Mouse (Mus musculus) kidney, adult 18-20 months (tissue): Measurements from ENCODE around the gene Slc35d2.
A peak's percentile ranks its signal among the peaks of the same experiment; 100 is the strongest.
"Not testable (repeated sequence)": the region's sequence is repeated elsewhere in the genome, so short reads cannot be mapped to it uniquely, and the experiment has no call there.

Experiments used
- DNase-seq: peaks from one replicate; pipeline ENCODE4 v3.0.0; 2021

The Slc35d2 gene

GRCm38 (mm10) chr13:64108381-64108850 is 20.8 kb downstream of the Slc35d2 start:
- DNase-seq = no peak

- no peak for DNase-seq
Measured at GRCm38 (mm10) chr13:64107535-64107934, 21.6 kb downstream of the Slc35d2 start.

GRCm38 (mm10) chr13:64107105-64107504 is 22.1 kb downstream of the Slc35d2 start:
- no peak for DNase-seq

- DNase-seq = peak; percentile 20
Measured at GRCm38 (mm10) chr13:64105690-64106089, 23.5 kb downstream of the Slc35d2 start.

GRCm38 (mm10) chr13:64100186-64100585 is 29.0 kb downstream of the Slc35d2 start:
- DNase-seq = peak; percentile 42

- DNase-seq = peak; percentile 27
Measured at GRCm38 (mm10) chr13:64098992-64099391, 30.2 kb downstream of the Slc35d2 start.

- peak; percentile 82 for DNase-seq
Measured at GRCm38 (mm10) chr13:64093341-64093740, 35.8 kb downstream of the Slc35d2 start.

GRCm38 (mm10) chr13:64092752-64093151 is 36.4 kb downstream of the Slc35d2 start:
- no peak for DNase-seq

GRCm38 (mm10) chr13:64092141-64092540 is 37.0 kb downstream of the Slc35d2 start:
- DNase-seq = no peak

GRCm38 (mm10) chr13:64091006-64091405 is 38.2 kb downstream of the Slc35d2 start:
- DNase-seq = no peak

GRCm38 (mm10) chr13:64090278-64090677 is 38.9 kb downstream of the Slc35d2 start:
- DNase-seq = no peak

- DNase-seq = no peak
Measured at GRCm38 (mm10) chr13:64089130-64089529, 40.0 kb downstream of the Slc35d2 start, which contains the start of gene Hsd17b3. Hsd17b3 (minus strand) TSS chr13:64089230.

- DNase-seq = no peak
Measured at GRCm38 (mm10) chr13:64088057-64088456, 41.1 kb downstream of the Slc35d2 start.

GRCm38 (mm10) chr13:64086036-64086435 is 43.1 kb downstream of the Slc35d2 start:
- no peak for DNase-seq

GRCm38 (mm10) chr13:64083331-64083730 is 45.8 kb downstream of the Slc35d2 start:
- no peak for DNase-seq

- peak; percentile 27 for DNase-seq
Measured at GRCm38 (mm10) chr13:64081012-64081919, 47.9 kb downstream of the Slc35d2 start.

GRCm38 (mm10) chr13:64077591-64077990 is 51.6 kb downstream of the Slc35d2 start:
- no peak for DNase-seq

- no peak for DNase-seq
Measured at GRCm38 (mm10) chr13:64076074-64076473, 53.1 kb downstream of the Slc35d2 start.

- DNase-seq = no peak
Measured at GRCm38 (mm10) chr13:64066653-64067052, 62.5 kb downstream of the Slc35d2 start.

GRCm38 (mm10) chr13:64064276-64064675 is 64.9 kb downstream of the Slc35d2 start:
- DNase-seq = no peak

GRCm38 (mm10) chr13:64060935-64061506 is 68.1 kb downstream of the Slc35d2 start:
- DNase-seq = no peak

GRCm38 (mm10) chr13:64053959-64054358 is 75.2 kb downstream of the Slc35d2 start:
- no peak for DNase-seq

- not testable (repeated sequence) for DNase-seq
Measured at GRCm38 (mm10) chr13:64052281-64052680, 76.9 kb downstream of the Slc35d2 start.

- peak; percentile 28 for DNase-seq
Measured at GRCm38 (mm10) chr13:64050895-64051294, 78.3 kb downstream of the Slc35d2 start.
